Mouse (Mus musculus) T-cell, adult 2 months (primary cell): ENCODE results near the gene Tmem204.

Source experiments
- DNase-seq: peaks from one replicate; pipeline ENCODE4 v3.0.0; 2022; ENCODE audit warnings: low spot score

Tmem204 gene

GRCm38 (mm10) chr17:25014841-25015570, 68.4 kb downstream of the Tmem204 start:
- DNase-seq = peak; percentile 15

DNA sequence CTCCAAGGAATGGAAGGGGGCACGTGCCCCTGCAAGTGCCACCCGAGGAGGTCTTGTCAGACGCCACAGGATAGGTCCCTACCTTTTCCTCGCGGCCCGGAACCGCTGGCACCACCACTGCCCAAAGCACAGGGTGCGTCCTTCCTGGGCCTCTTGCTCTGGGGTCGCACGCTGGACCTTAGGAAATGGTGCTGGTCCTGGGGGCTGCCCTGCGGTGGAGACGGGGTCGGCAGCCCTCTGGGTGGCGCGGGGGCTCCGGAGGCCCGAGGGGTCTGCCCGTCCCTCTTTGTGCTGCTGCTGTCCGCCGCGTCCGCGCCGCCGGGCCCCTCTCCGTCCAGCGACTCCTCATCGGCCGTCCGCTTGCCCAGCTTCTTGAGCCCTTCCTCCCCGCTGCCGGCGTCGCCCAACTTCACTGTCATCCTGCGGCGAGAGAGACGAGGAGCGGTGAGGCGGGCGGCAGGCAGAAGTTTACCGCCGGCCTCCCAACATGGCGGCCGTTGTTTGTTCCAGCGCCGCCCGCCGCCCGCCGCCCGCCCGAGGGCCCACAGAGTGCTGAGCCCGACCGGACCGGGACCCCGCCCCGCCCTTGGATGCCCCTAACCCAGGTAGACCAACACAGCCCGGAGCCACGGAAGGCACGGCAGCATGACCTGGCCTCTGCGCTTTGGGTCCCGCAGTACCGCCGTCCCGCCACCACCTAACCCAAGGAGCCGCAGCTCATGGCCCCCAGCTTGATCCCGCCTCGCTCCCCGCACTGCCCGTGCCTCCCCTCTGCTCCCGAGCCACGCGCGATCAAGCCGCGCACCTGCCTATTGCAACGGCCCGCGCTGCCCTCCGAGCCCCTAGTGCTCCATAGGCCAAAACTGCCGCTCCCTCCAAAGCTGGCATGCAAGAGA, 69.5 kb downstream of the Tmem204 start:
- peak; percentile 38 for DNase-seq
